Mouse (Mus musculus) erythroid progenitor cell, adult 5-6 weeks (primary cell): ENCODE measurements around the gene Clba1. TPM values are rescaled to one million over a fixed set of nuclear protein-coding genes. Genes with fewer than 3 reads are reported as not detected.

Experiments
- total RNA-seq, 2 experiments: library from RNA; stranded (forward) in 1 of 2; stranded (reverse) in 1 of 2; fragments of 150-400 nt in 1 of 2; fragments of 186-747, 209-891 nt in 1 of 2; gene quantifications; 2 replicates each; pipeline versions ENCODE4 v1.2.3 to v1.2.4; 2015 to 2017; ENCODE audit warnings: low replicate concordance in 2 of 2

Gene Clba1
- total RNA-seq, 2 experiments from 2014 or later = not detected

Other genes starting within 250 kb of the Clba1 start
- 2.1 and 2.2 TPM in 2 replicates for gene Inf2, start 220.2 kb upstream of the Clba1 start, total RNA-seq (2015; ENCODE audit: low replicate concordance)
- 1.0 and 1.5 TPM in 2 replicates for gene Inf2, start 220.2 kb upstream of the Clba1 start, total RNA-seq (2017; ENCODE audit: low replicate concordance)
- gene Adssl1, start 188.9 kb upstream of the Clba1 start, total RNA-seq (2015; ENCODE audit: low replicate concordance) = 16.8 and 26.3 TPM in 2 replicates
- 2.0 and 14.9 TPM in 2 replicates for gene Adssl1, start 188.9 kb upstream of the Clba1 start, total RNA-seq (2017; ENCODE audit: low replicate concordance)
- 62.0 and 125 TPM in 2 replicates for gene Siva1, start 164.3 kb upstream of the Clba1 start, total RNA-seq (2015; ENCODE audit: low replicate concordance)
- gene Siva1, start 164.3 kb upstream of the Clba1 start, total RNA-seq (2017; ENCODE audit: low replicate concordance) = 136 and 176 TPM in 2 replicates
- gene Akt1, start 134.1 kb upstream of the Clba1 start, total RNA-seq (2015; ENCODE audit: low replicate concordance) = 22.6 and 24.1 TPM in 2 replicates
- 24.5 and 40.9 TPM in 2 replicates for gene Akt1, start 134.1 kb upstream of the Clba1 start, total RNA-seq (2017; ENCODE audit: low replicate concordance)
- gene Zbtb42, start 130.1 kb upstream of the Clba1 start, total RNA-seq (2015; ENCODE audit: low replicate concordance) = 10.1 TPM in 1 of 2 replicates, not detected in the other
- 0.39 TPM in 1 of 2 replicates, not detected in the other for gene Zbtb42, start 130.1 kb upstream of the Clba1 start, total RNA-seq (2017; ENCODE audit: low replicate concordance)
- gene Cep170b, start 88.5 kb upstream of the Clba1 start, total RNA-seq (2015; ENCODE audit: low replicate concordance) = 1.3 TPM in 1 of 2 replicates, not detected in the other
- gene Cep170b, start 88.5 kb upstream of the Clba1 start, total RNA-seq (2017; ENCODE audit: low replicate concordance) = not detected in 2 replicates
- gene Pld4, start 48.3 kb upstream of the Clba1 start, total RNA-seq (2015; ENCODE audit: low replicate concordance) = 20.1 and 29.9 TPM in 2 replicates
- 8.9 and 14.0 TPM in 2 replicates for gene Pld4, start 48.3 kb upstream of the Clba1 start, total RNA-seq (2017; ENCODE audit: low replicate concordance)
- gene Ahnak2, start 6.3 kb upstream of the Clba1 start, total RNA-seq (2015; ENCODE audit: low replicate concordance) = 0.36 TPM in 1 of 2 replicates, not detected in the other
- 0.64 TPM in 1 of 2 replicates, not detected in the other for gene Ahnak2, start 6.3 kb upstream of the Clba1 start, total RNA-seq (2017; ENCODE audit: low replicate concordance)
- gene Cdca4, start 20.5 kb downstream of the Clba1 start, total RNA-seq (2015; ENCODE audit: low replicate concordance) = 170 and 180 TPM in 2 replicates
- 135 and 144 TPM in 2 replicates for gene Cdca4, start 20.5 kb downstream of the Clba1 start, total RNA-seq (2017; ENCODE audit: low replicate concordance)
- 1.3 and 5.0 TPM in 2 replicates for gene Gpr132, start 59.3 kb downstream of the Clba1 start, total RNA-seq (2015; ENCODE audit: low replicate concordance)
- gene Gpr132, start 59.3 kb downstream of the Clba1 start, total RNA-seq (2017; ENCODE audit: low replicate concordance) = 0.90 and 2.7 TPM in 2 replicates
- not detected in 2 replicates for gene Jag2, start 120.8 kb downstream of the Clba1 start, total RNA-seq (2015; ENCODE audit: low replicate concordance)
- 0.26 TPM in 1 of 2 replicates, not detected in the other for gene Jag2, start 120.8 kb downstream of the Clba1 start, total RNA-seq (2017; ENCODE audit: low replicate concordance)
- 12.3 TPM in 1 of 2 replicates, not detected in the other for gene Nudt14, start 133.2 kb downstream of the Clba1 start, total RNA-seq (2015; ENCODE audit: low replicate concordance)
- gene Nudt14, start 133.2 kb downstream of the Clba1 start, total RNA-seq (2017; ENCODE audit: low replicate concordance) = 2.5 and 3.3 TPM in 2 replicates
- gene Btbd6, start 167.5 kb downstream of the Clba1 start, total RNA-seq (2015; ENCODE audit: low replicate concordance) = 0.84 and 3.2 TPM in 2 replicates
- 0.68 and 1.0 TPM in 2 replicates for gene Btbd6, start 167.5 kb downstream of the Clba1 start, total RNA-seq (2017; ENCODE audit: low replicate concordance)
- gene Brf1, start 191.8 kb downstream of the Clba1 start, total RNA-seq (2015; ENCODE audit: low replicate concordance) = 55.1 and 57.4 TPM in 2 replicates
- 172 and 200 TPM in 2 replicates for gene Brf1, start 191.8 kb downstream of the Clba1 start, total RNA-seq (2017; ENCODE audit: low replicate concordance)
- gene Pacs2, start 205.6 kb downstream of the Clba1 start, total RNA-seq (2015; ENCODE audit: low replicate concordance) = 68.3 and 88.3 TPM in 2 replicates
- gene Pacs2, start 205.6 kb downstream of the Clba1 start, total RNA-seq (2017; ENCODE audit: low replicate concordance) = 44.9 and 45.7 TPM in 2 replicates